Mouse (Mus musculus): ENCODE measurements around the gene Olfr1475.
"Not testable (repeated sequence)": the region's sequence is repeated elsewhere in the genome, so short reads cannot be mapped to it uniquely, and the experiment has no call there.

Gene Olfr1475

GRCm38 (mm10) chr19:13480096-13480495, at the start of gene Olfr1475:
Gene Olfr1475, minus strand, starts transcription at chr19:13480196.
- DNase-seq, result no peak

GRCm38 (mm10) chr19:13527613-13528012, 47.6 kb upstream of the Olfr1475 start, which contains the start of gene Olfr1480:
Gene Olfr1480, plus strand, starts transcription at chr19:13527913.
- no peak for DNase-seq

- DNase-seq, result no peak
These were observed 20.2 kb upstream of the Olfr1475 start, which contains the start of gene Olfr1477 for GRCm38 (mm10) chr19:13500246-13500645. Gene Olfr1477, plus strand, starts transcription at chr19:13500546.

GRCm38 (mm10) chr19:13469265-13469664, 10.7 kb downstream of the Olfr1475 start, which contains the start of gene Olfr1474:
Gene Olfr1474, plus strand, starts transcription at chr19:13469565.
- not testable (repeated sequence) for DNase-seq

GRCm38 (mm10) chr19:13455986-13456385, 24.0 kb downstream of the Olfr1475 start, which contains the start of gene Olfr1472:
Gene Olfr1472, minus strand, starts transcription at chr19:13456086.
- DNase-seq, result no peak

- not testable (repeated sequence) for DNase-seq
These were observed 36.9 kb downstream of the Olfr1475 start, which contains the start of gene Olfr1471 for GRCm38 (mm10) chr19:13443109-13443508. Gene Olfr1471, plus strand, starts transcription at chr19:13443409.

Data from kidney, adult 8-10 months (tissue).